Mouse (Mus musculus) urinary bladder, adult 2 months (tissue): ENCODE results near the gene Gm9125. TPM values are rescaled to one million over a fixed set of nuclear protein-coding genes. Genes with fewer than 3 reads are reported as not detected.
"Not testable (repeated sequence)": the region's sequence is repeated elsewhere in the genome, so short reads cannot be mapped to it uniquely, and the experiment has no call there.

Source experiments
- DNase-seq: peaks from one replicate; pipeline ENCODE4 v3.0.0; 2022; ENCODE audit warnings: low spot score
- polyA plus RNA-seq: library from polyadenylated mRNA; depleted of rRNA; stranded (reverse); fragments of >200 nt; gene quantifications from 2 replicates; pipeline ENCODE4 v1.2.3, GENCODE M21; 2012; rRNA removed

Gene Gm9125
- polyA plus RNA-seq = not detected in 2 replicates

GRCm38 (mm10) chr3:94054785-94055184 is at the start of gene Gm9125:
TSS of gene Gm9125 (minus strand) at chr3:94054885.
- DNase-seq = not testable (repeated sequence)

- DNase-seq = not testable (repeated sequence)
These were observed 17.9 kb upstream of the Gm9125 start, which contains the start of gene Gm10697 for GRCm38 (mm10) chr3:94072544-94072943. TSS of gene Gm10697 (minus strand) at chr3:94072644.

- DNase-seq = not testable (repeated sequence)
These were observed 5.0 kb downstream of the Gm9125 start for GRCm38 (mm10) chr3:94049566-94050121.

GRCm38 (mm10) chr3:94038241-94038640 is 16.4 kb downstream of the Gm9125 start:
- DNase-seq = not testable (repeated sequence)

- not testable (repeated sequence) for DNase-seq
These were observed 20.3 kb downstream of the Gm9125 start for GRCm38 (mm10) chr3:94034400-94034799.

Other genes starting within 250 kb of the Gm9125 start
- gene Tdpoz3, start 228.9 kb downstream of the Gm9125 start, polyA plus RNA-seq = not detected in 2 replicates
- not detected in 2 replicates for gene Gm9117, start 111.3 kb downstream of the Gm9125 start, polyA plus RNA-seq
- gene Tdpoz5, start 93.6 kb downstream of the Gm9125 start, polyA plus RNA-seq = not detected in 2 replicates
- not detected in 2 replicates for gene Gm10697, start 17.8 kb upstream of the Gm9125 start, polyA plus RNA-seq
- gene Gm10696, start 123.3 kb upstream of the Gm9125 start, polyA plus RNA-seq = not detected in 2 replicates
- gene Gm5286, start 141.8 kb upstream of the Gm9125 start, polyA plus RNA-seq = not detected in 2 replicates
- not detected in 2 replicates for gene Gm4778, start 209.2 kb upstream of the Gm9125 start, polyA plus RNA-seq